Comparison of ENCODE assay signal across 25 mouse cellular contexts in genomic region chr5:107029801-107030200, GRCm38 (mm10).
A peak's percentile ranks its signal among the peaks of the same experiment; 100 is the strongest.
DNase-seq lines count a peak whose midpoint lies in the region; ATAC-seq and TF ChIP-seq lines count a peak whose summit lies in the region.
"Had no signal": no experiment of that assay in that cellular context is flagged by ENCODE, and none has a peak within 500 bp of the region (broad histone marks: within the 10 kb centered on the region; RNA-seq: fewer than 3 reads in every experiment).

No protein-coding gene starts in this region.

- TF ChIP-seq EP300 in liver, postnatal 0 days (IDR thresholded peaks at IDR 0.05; ENCODE audit: low read depth): no peak

- H3K4me2 ChIP-seq in liver, embryonic 11.5 days: no peak overlapping the region
- H3K4me2 ChIP-seq in liver, postnatal 0 days (ENCODE audit: low read depth, low read length): no peak overlapping the region
- no peak overlapping the region for H3K4me2 ChIP-seq in limb, embryonic 15.5 days
- H3K4me2 ChIP-seq in hindbrain, postnatal 0 days (ENCODE audit: low read depth, low read length): no peak overlapping the region
- H3K4me2 ChIP-seq: forebrain, embryonic 13.5 days; hindbrain, embryonic 15.5 days; midbrain, embryonic 15.5 days; neural tube, embryonic 15.5 days had no signal

- no peak overlapping the region for H3K9ac ChIP-seq in liver, embryonic 11.5 days (ENCODE audit: low read depth, low read length)
- H3K9ac ChIP-seq in liver, postnatal 0 days (replicated peaks): no peak overlapping the region
- H3K9ac ChIP-seq in limb, embryonic 15.5 days: no peak overlapping the region
- no peak overlapping the region for H3K9ac ChIP-seq in hindbrain, postnatal 0 days (replicated peaks; ENCODE audit: low read length)
- H3K9ac ChIP-seq: forebrain, embryonic 13.5 days; hindbrain, embryonic 15.5 days; liver, embryonic 14.5 days; midbrain, embryonic 15.5 days; neural tube, embryonic 15.5 days had no signal

- ATAC-seq in liver, embryonic 11.5 days (replicated peaks; ENCODE audit: low FRiP score): no peak
- ATAC-seq in liver, postnatal 0 days: no peak
- ATAC-seq in limb, embryonic 15.5 days (ENCODE audit: insufficient number of reproducible peaks, low FRiP score, low TSS enrichment, low read depth): no peak
- ATAC-seq in hindbrain, postnatal 0 days: no peak
- no peak for ATAC-seq in erythroblast, adult 5-6 weeks (replicated peaks; ENCODE audit: low FRiP score, poor library complexity, severe bottlenecking)
- ATAC-seq: forebrain, embryonic 13.5 days; midbrain, embryonic 15.5 days had no signal

- H3K27me3 ChIP-seq in liver, embryonic 11.5 days (replicated peaks; ENCODE audit: control insufficient read depth, insufficient read depth, low read length): 0 out of 2 replicates have a peak, but pooled peaks cover 3% of the 10 kb centered on the region
- H3K27me3 ChIP-seq in liver, postnatal 0 days (ENCODE audit: insufficient read depth, low read length): no peaks in the 10 kb centered on the region
- H3K27me3 ChIP-seq in limb, embryonic 15.5 days: no peaks in the 10 kb centered on the region
- no peaks in the 10 kb centered on the region for H3K27me3 ChIP-seq in hindbrain, postnatal 0 days (ENCODE audit: insufficient read depth, low read length)
- H3K27me3 ChIP-seq: forebrain, embryonic 13.5 days; hindbrain, embryonic 15.5 days; midbrain, embryonic 15.5 days; neural tube, embryonic 15.5 days had no signal

- no peaks in the 10 kb centered on the region for H3K9me3 ChIP-seq in liver, embryonic 11.5 days (ENCODE audit: control insufficient read depth, low read length)
- H3K9me3 ChIP-seq in liver, postnatal 0 days (ENCODE audit: low read length): no peaks in the 10 kb centered on the region
- no peaks in the 10 kb centered on the region for H3K9me3 ChIP-seq in limb, embryonic 15.5 days
- H3K9me3 ChIP-seq in hindbrain, postnatal 0 days (ENCODE audit: low read length): no peaks in the 10 kb centered on the region
- H3K9me3 ChIP-seq: forebrain, embryonic 13.5 days; hindbrain, embryonic 15.5 days; megakaryocyte, embryonic 14.5 days; midbrain, embryonic 15.5 days; neural tube, embryonic 15.5 days had no signal

- WGBS in liver, embryonic 11.5 days: 45% methylated on average over 4 of the region's 4 CpGs
- 34% methylated on average over 4 of the region's 4 CpGs for WGBS in liver, postnatal 0 days (ENCODE audit: insufficient replicate concordance)
- 63% methylated on average over 4 of the region's 4 CpGs for WGBS in limb, embryonic 15.5 days
- WGBS in hindbrain, postnatal 0 days: 84% methylated on average over 4 of the region's 4 CpGs

- H3K4me1 ChIP-seq in liver, embryonic 11.5 days (replicated peaks; ENCODE audit: control insufficient read depth, insufficient read depth, low read length): 0 out of 2 replicates have a peak, but pooled peaks cover 7% of the 10 kb centered on the region
- no peaks in the 10 kb centered on the region for H3K4me1 ChIP-seq in liver, postnatal 0 days (ENCODE audit: insufficient read depth)
- peaks cover 19% of the 10 kb centered on the region for H3K4me1 ChIP-seq in limb, embryonic 15.5 days
- H3K4me1 ChIP-seq in hindbrain, postnatal 0 days (ENCODE audit: insufficient read depth, low read length): no peaks in the 10 kb centered on the region
- H3K4me1 ChIP-seq: forebrain, embryonic 13.5 days; hindbrain, embryonic 15.5 days; megakaryocyte, embryonic 14.5 days; midbrain, embryonic 15.5 days had no signal

- no peaks in the 10 kb centered on the region for H3K36me3 ChIP-seq in liver, embryonic 11.5 days (ENCODE audit: control insufficient read depth, insufficient read depth, low read length)
- no peaks in the 10 kb centered on the region for H3K36me3 ChIP-seq in liver, postnatal 0 days (replicated peaks; ENCODE audit: insufficient read depth, low read length)
- no peaks in the 10 kb centered on the region for H3K36me3 ChIP-seq in limb, embryonic 15.5 days
- H3K36me3 ChIP-seq in hindbrain, postnatal 0 days (ENCODE audit: insufficient read depth, low read length): no peaks in the 10 kb centered on the region
- H3K36me3 ChIP-seq: hindbrain, embryonic 15.5 days; midbrain, embryonic 15.5 days; neural tube, embryonic 15.5 days had no signal

- H3K27ac ChIP-seq in liver, embryonic 11.5 days (ENCODE audit: low read depth, low read length): peak overlapping the region; percentile 47; the same call in 1 of the 2 replicates
- H3K27ac ChIP-seq in liver, postnatal 0 days (ENCODE audit: low read depth): no peak overlapping the region
- peak overlapping the region; percentile 1; the same call in 1 of the 2 replicates for H3K27ac ChIP-seq in limb, embryonic 15.5 days
- no peak overlapping the region for H3K27ac ChIP-seq in hindbrain, postnatal 0 days
- H3K27ac ChIP-seq: forebrain, embryonic 13.5 days; heart, adult 2 months; hindbrain, embryonic 15.5 days; liver, embryonic 14.5 days; midbrain, embryonic 15.5 days; neural tube, embryonic 15.5 days had no signal

- peak; percentile 23 for DNase-seq in heart, adult 11 months
- DNase-seq in heart, adult 8-10 months (ENCODE audit: low spot score): no peak
- DNase-seq in liver, embryonic 11.5 days (ENCODE audit: low spot score): no peak
- no peak for DNase-seq in liver, postnatal 0 days
- DNase-seq in 416B (ENCODE audit: low read depth): peak; percentile 18
- DNase-seq in hindbrain, postnatal 0 days (ENCODE audit: low spot score): no peak
- DNase-seq: adrenal gland, adult 2 months; cerebellum, adult 2 months; cerebellum, postnatal 36 days; gastrocnemius, postnatal 10 days; heart, postnatal 4 days; kidney, adult 2 months; kidney, postnatal 10 days; layer of hippocampus, postnatal 36 days; lung, postnatal 14 days; thymus, postnatal 36 days had no signal

- H3K4me3 ChIP-seq in liver, embryonic 11.5 days (ENCODE audit: low read depth, low read length): no peak overlapping the region
- H3K4me3 ChIP-seq in liver, postnatal 0 days (ENCODE audit: low read depth, low read length): no peak overlapping the region
- no peak overlapping the region for H3K4me3 ChIP-seq in limb, embryonic 15.5 days
- H3K4me3 ChIP-seq in hindbrain, postnatal 0 days (ENCODE audit: low read length): no peak overlapping the region
- H3K4me3 ChIP-seq: forebrain, embryonic 13.5 days; heart, adult 2 months; hindbrain, embryonic 15.5 days; megakaryocyte, embryonic 14.5 days; midbrain, embryonic 15.5 days; neural tube, embryonic 15.5 days had no signal

- no peak for TF ChIP-seq CTCF in liver, postnatal 0 days (IDR thresholded peaks at IDR 0.05; ENCODE audit: low read depth)
- TF ChIP-seq CTCF in hindbrain, postnatal 0 days (IDR thresholded peaks at IDR 0.05; ENCODE audit: low read depth): no peak

Comparison
In these comparisons a context has a peak if more than half of its experiments do, and no peak if none do; other contexts are left out.
1. DNase-seq: peak in heart, adult 11 months (single experiment) and 416B (single experiment); none in heart, adult 8-10 months (single experiment), liver, embryonic 11.5 days (single experiment), liver, postnatal 0 days (single experiment) and hindbrain, postnatal 0 days (single experiment).
2. H3K27ac ChIP-seq: peak in liver, embryonic 11.5 days (single experiment) and limb, embryonic 15.5 days (single experiment); none in liver, postnatal 0 days (single experiment) and hindbrain, postnatal 0 days (single experiment).